Mouse (Mus musculus): ENCODE data around the gene Ccdc85c. TPM values are rescaled to one million over a fixed set of nuclear protein-coding genes. Genes with fewer than 3 reads are reported as not detected.

Gene Ccdc85c
- polyA plus RNA-seq, 1 experiment from 2014 or later, result 4.2 TPM

- ATAC-seq (replicated peaks; ENCODE audit: extremely low read depth, insufficient read depth, low FRiP score), result no peak
- Histone ChIP-seq H3K27ac (ENCODE audit: low read length) (no peak overlapping the region), H3K9me3 (replicated peaks; ENCODE audit: control insufficient read depth, low read length) (no peaks in the 10 kb centered on the region), H3K4me2 (ENCODE audit: low read depth, low read length) (no peak overlapping the region), H3K27me3 (ENCODE audit: control insufficient read depth, insufficient read depth, low read length) (no peaks in the 10 kb centered on the region), H3K4me1 (ENCODE audit: control insufficient read depth, insufficient read depth, low read length) (no peaks in the 10 kb centered on the region), H3K36me3 (ENCODE audit: control insufficient read depth, insufficient read depth) (peaks cover 56% of the 10 kb centered on the region), H3K4me3 (ENCODE audit: low read length) (no peak overlapping the region), H3K9ac (ENCODE audit: low read length) (no peak overlapping the region)
- 78% methylated on average over 4 of the region's 4 CpGs for WGBS
Measured at GRCm38 (mm10) chr12:108198447-108198846, 76.8 kb downstream of the Ccdc85c start.

DNA sequence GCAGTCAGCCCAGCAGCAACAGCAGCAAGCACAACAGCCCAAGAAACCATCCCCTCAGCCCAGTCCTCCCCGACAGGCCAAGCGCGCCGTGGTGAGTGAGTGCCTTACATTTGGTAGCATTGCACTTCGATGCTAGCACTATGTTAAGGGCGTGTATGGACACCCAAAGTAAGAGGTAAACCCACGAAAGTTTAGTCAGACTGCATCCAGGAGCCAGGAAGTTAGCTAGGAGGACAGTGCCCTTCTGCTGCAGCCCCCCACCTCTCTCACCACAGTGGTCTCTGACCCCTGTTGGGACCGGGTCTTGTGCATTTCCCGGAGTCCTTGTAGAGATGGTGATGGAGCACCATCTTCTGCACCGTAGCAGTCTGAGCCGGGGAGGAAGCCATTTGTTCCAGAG lies 79.5 kb downstream of the Ccdc85c start:
- Histone ChIP-seq H3K36me3 (ENCODE audit: control insufficient read depth, insufficient read depth) (peaks cover 66% of the 10 kb centered on the region), H3K27ac (ENCODE audit: low read length) (no peak overlapping the region), H3K9me3 (replicated peaks; ENCODE audit: control insufficient read depth, low read length) (no peaks in the 10 kb centered on the region), H3K9ac (ENCODE audit: low read length) (no peak overlapping the region), H3K4me2 (ENCODE audit: low read depth, low read length) (no peak overlapping the region), H3K4me3 (ENCODE audit: low read length) (no peak overlapping the region), H3K4me1 (ENCODE audit: control insufficient read depth, insufficient read depth, low read length) (no peaks in the 10 kb centered on the region), H3K27me3 (ENCODE audit: control insufficient read depth, insufficient read depth, low read length) (no peaks in the 10 kb centered on the region)
- no peak for ATAC-seq (replicated peaks; ENCODE audit: extremely low read depth, insufficient read depth, low FRiP score)
- WGBS, result 92% methylated on average over 11 of the region's 11 CpGs

GRCm38 (mm10) chr12:108193878-108194277 lies 81.3 kb downstream of the Ccdc85c start:
- H3K9ac ChIP-seq (ENCODE audit: low read length), result no peak overlapping the region
- no peaks in the 10 kb centered on the region for H3K9me3 ChIP-seq (replicated peaks; ENCODE audit: control insufficient read depth, low read length)
- H3K27me3 ChIP-seq (ENCODE audit: control insufficient read depth, insufficient read depth, low read length), result no peaks in the 10 kb centered on the region
- 80% methylated on average over 5 of the region's 5 CpGs for WGBS
- H3K27ac ChIP-seq (ENCODE audit: low read length), result no peak overlapping the region
- no peak for ATAC-seq (replicated peaks; ENCODE audit: extremely low read depth, insufficient read depth, low FRiP score)
- H3K4me1 ChIP-seq (ENCODE audit: control insufficient read depth, insufficient read depth, low read length), result no peaks in the 10 kb centered on the region
- peaks cover 68% of the 10 kb centered on the region for H3K36me3 ChIP-seq (ENCODE audit: control insufficient read depth, insufficient read depth)
- H3K4me2 ChIP-seq (ENCODE audit: low read depth, low read length), result no peak overlapping the region
- H3K4me3 ChIP-seq (ENCODE audit: low read length), result no peak overlapping the region

DNA sequence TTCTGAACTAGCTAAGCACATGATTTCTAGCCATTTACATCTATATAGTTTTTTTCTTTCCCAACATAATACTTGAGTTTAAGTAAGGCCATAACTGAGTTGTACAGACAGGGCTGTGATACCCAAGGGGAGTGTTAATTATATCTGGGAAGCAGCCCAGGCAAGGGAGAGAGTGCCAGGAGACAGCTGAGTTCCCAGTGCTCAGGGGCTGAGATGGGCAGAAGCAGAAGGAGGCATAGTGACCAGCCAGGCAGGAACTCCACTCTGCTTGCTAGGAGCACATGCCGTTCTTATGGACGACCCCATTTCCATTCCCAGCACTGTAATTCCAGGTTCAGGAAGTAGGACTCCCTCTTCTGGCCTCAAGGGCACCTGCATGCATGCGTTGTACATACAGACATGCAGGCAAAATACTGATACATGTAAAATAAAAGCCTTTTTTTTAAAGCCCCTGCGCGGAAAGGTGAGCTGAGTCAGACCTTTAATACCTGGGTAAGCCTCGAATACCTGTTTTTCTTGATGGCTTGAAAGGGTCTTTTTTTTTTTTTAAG lies 87.6 kb downstream of the Ccdc85c start:
- H3K4me2 ChIP-seq (ENCODE audit: low read depth, low read length), result no peak overlapping the region
- no peaks in the 10 kb centered on the region for H3K27me3 ChIP-seq (ENCODE audit: control insufficient read depth, insufficient read depth, low read length)
- H3K4me1 ChIP-seq (ENCODE audit: control insufficient read depth, insufficient read depth, low read length), result no peaks in the 10 kb centered on the region
- H3K27ac ChIP-seq (ENCODE audit: low read length), result no peak overlapping the region
- H3K36me3 ChIP-seq (ENCODE audit: control insufficient read depth, insufficient read depth), result peaks cover 55% of the 10 kb centered on the region
- ATAC-seq (replicated peaks; ENCODE audit: extremely low read depth, insufficient read depth, low FRiP score), result no peak
- 93% methylated on average over 6 of the region's 6 CpGs for WGBS
- H3K9ac ChIP-seq (ENCODE audit: low read length), result no peak overlapping the region
- H3K9me3 ChIP-seq (replicated peaks; ENCODE audit: control insufficient read depth, low read length), result no peaks in the 10 kb centered on the region
- no peak overlapping the region for H3K4me3 ChIP-seq (ENCODE audit: low read length)

GRCm38 (mm10) chr12:108181716-108182115 lies 93.5 kb downstream of the Ccdc85c start:
- WGBS, result 89% methylated on average over 6 of the region's 6 CpGs

GRCm38 (mm10) chr12:108179321-108180266 lies 95.6 kb downstream of the Ccdc85c start, which contains the start of gene Ccnk:
Gene Ccnk (plus strand): TSS chr12:108179579.
- Histone ChIP-seq H3K9me3 (replicated peaks; ENCODE audit: control insufficient read depth, low read length) (no peaks in the 10 kb centered on the region), H3K4me2 (ENCODE audit: low read depth, low read length) (peak within 1 kb of the TSS; percentile 78), H3K4me3 (ENCODE audit: low read length) (peak within 1 kb of the TSS; percentile 98), H3K9ac (ENCODE audit: low read length) (peak within 1 kb of the TSS; percentile 99), H3K36me3 (ENCODE audit: control insufficient read depth, insufficient read depth) (peaks cover 7% of the 10 kb centered on the region; the same call in 1 of the 2 replicates), H3K27me3 (ENCODE audit: control insufficient read depth, insufficient read depth, low read length) (no peaks in the 10 kb centered on the region), H3K4me1 (ENCODE audit: control insufficient read depth, insufficient read depth, low read length) (peaks cover 23% of the 10 kb centered on the region), H3K27ac (ENCODE audit: low read length) (peak within 1 kb of the TSS; percentile 95)
- under 1% methylated on average over 82 of the region's 82 CpGs for WGBS
- ATAC-seq (replicated peaks; ENCODE audit: extremely low read depth, insufficient read depth, low FRiP score), result peak; percentile 97

More at GRCm38 (mm10) chr12:108181716-108182115, 93.5 kb downstream of the Ccdc85c start:
- H3K4me2 ChIP-seq (ENCODE audit: low read depth, low read length), result no peak overlapping the region
- peaks cover 19% of the 10 kb centered on the region for H3K4me1 ChIP-seq (ENCODE audit: control insufficient read depth, insufficient read depth, low read length)
- H3K27me3 ChIP-seq (ENCODE audit: control insufficient read depth, insufficient read depth, low read length), result no peaks in the 10 kb centered on the region
- peaks cover 16% of the 10 kb centered on the region for H3K36me3 ChIP-seq (ENCODE audit: control insufficient read depth, insufficient read depth)
- no peak for ATAC-seq (replicated peaks; ENCODE audit: extremely low read depth, insufficient read depth, low FRiP score)
- no peaks in the 10 kb centered on the region for H3K9me3 ChIP-seq (replicated peaks; ENCODE audit: control insufficient read depth, low read length)
- no peak overlapping the region for H3K27ac ChIP-seq (ENCODE audit: low read length)
- no peak overlapping the region for H3K9ac ChIP-seq (ENCODE audit: low read length)
- H3K4me3 ChIP-seq (ENCODE audit: low read length), result no peak overlapping the region

- 0% methylated on average over 9 of the region's 9 CpGs for WGBS
- ATAC-seq (replicated peaks; ENCODE audit: extremely low read depth, insufficient read depth, low FRiP score), result no peak
- no peaks in the 10 kb centered on the region for H3K9me3 ChIP-seq (replicated peaks; ENCODE audit: control insufficient read depth, low read length)
Measured at GRCm38 (mm10) chr12:108179246-108179320, 96.1 kb downstream of the Ccdc85c start, which contains the start of gene Setd3. Gene Setd3 (minus strand): TSS chr12:108179314.

DNA sequence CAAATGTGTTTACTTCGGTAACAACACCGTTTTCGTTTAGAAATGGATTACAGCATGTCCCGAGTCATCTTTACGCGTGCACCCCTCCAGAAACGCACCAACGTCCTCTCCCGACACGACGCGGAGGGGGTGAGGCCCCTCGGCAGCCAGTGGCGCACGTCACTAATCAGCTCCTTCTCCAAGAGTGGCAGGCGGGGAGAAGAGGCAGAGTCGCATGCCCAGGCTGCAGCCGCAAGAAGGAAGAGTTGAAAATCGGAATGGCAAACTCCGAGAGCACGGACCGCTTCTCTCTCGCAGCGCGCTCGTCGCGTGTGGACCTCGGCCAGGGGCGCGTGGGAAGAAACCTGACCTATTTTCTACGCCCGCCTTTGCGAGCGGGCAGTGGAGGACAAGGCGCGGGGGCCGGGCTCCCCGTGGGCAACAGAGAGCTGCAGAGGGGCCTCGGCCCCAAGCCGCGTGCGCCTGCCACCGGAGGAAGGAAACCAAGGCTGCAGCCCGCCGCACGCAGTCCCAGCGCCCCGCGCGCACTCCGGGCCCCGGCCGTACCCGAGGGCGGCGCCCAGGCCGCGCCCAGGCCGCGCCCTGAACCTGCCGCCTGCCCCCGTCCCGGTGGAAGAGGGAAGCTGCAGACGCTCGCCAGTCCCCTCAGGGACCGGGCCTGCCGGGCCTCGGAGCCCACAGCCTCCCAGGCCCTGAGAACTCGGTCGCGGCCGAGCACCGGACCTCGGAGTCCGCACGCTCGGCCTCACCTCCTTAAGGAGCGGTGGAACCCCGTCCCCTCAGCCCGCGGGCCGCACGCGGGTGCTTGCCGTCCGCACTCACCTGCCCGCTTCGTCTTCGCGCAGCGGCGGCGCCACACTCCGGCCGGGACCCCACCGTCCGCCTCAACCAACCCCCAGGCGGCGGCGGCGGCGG lies 96.6 kb downstream of the Ccdc85c start:
- ATAC-seq (replicated peaks; ENCODE audit: extremely low read depth, insufficient read depth, low FRiP score), result peak; percentile 14
- peaks cover 7% of the 10 kb centered on the region; the same call in 1 of the 2 replicates for H3K36me3 ChIP-seq (ENCODE audit: control insufficient read depth, insufficient read depth)
- H3K27me3 ChIP-seq (ENCODE audit: control insufficient read depth, insufficient read depth, low read length), result no peaks in the 10 kb centered on the region
- H3K9me3 ChIP-seq (replicated peaks; ENCODE audit: control insufficient read depth, low read length), result no peaks in the 10 kb centered on the region
- peak overlapping the region; percentile 98 for H3K4me3 ChIP-seq (ENCODE audit: low read length)
- under 1% methylated on average over 89 of the region's 103 CpGs for WGBS
- H3K4me1 ChIP-seq (ENCODE audit: control insufficient read depth, insufficient read depth, low read length), result peaks cover 23% of the 10 kb centered on the region
- H3K9ac ChIP-seq (ENCODE audit: low read length), result peak overlapping the region; percentile 99
- peak overlapping the region; percentile 78 for H3K4me2 ChIP-seq (ENCODE audit: low read depth, low read length)
- peak overlapping the region; percentile 95 for H3K27ac ChIP-seq (ENCODE audit: low read length)

More at GRCm38 (mm10) chr12:108179246-108179320, 96.1 kb downstream of the Ccdc85c start, which contains the start of gene Setd3:
- H3K4me2 ChIP-seq (ENCODE audit: low read depth, low read length), result peak within 1 kb of the TSS; percentile 78
- peaks cover 7% of the 10 kb centered on the region; the same call in 1 of the 2 replicates for H3K36me3 ChIP-seq (ENCODE audit: control insufficient read depth, insufficient read depth)
- H3K27ac ChIP-seq (ENCODE audit: low read length), result peak within 1 kb of the TSS; percentile 95
- peak within 1 kb of the TSS; percentile 99 for H3K9ac ChIP-seq (ENCODE audit: low read length)
- peak within 1 kb of the TSS; percentile 98 for H3K4me3 ChIP-seq (ENCODE audit: low read length)
- H3K27me3 ChIP-seq (ENCODE audit: control insufficient read depth, insufficient read depth, low read length), result no peaks in the 10 kb centered on the region
- peaks cover 23% of the 10 kb centered on the region for H3K4me1 ChIP-seq (ENCODE audit: control insufficient read depth, insufficient read depth, low read length)

Measured in heart, embryonic 16.5 days (tissue).